Mouse (Mus musculus) lung, postnatal 25 days (tissue): ENCODE results near the gene B3gnt4.

Source experiments
- DNase-seq: peaks from one replicate; pipeline ENCODE4 v3.0.0; 2022; ENCODE audit warnings: low spot score

B3gnt4 gene

GRCm38 (mm10) chr5:123525916-123526495 lies 15.7 kb downstream of the B3gnt4 start:
- no peak for DNase-seq

GRCm38 (mm10) chr5:123528641-123529040 lies 18.4 kb downstream of the B3gnt4 start:
- no peak for DNase-seq

- DNase-seq = no peak
Measured at GRCm38 (mm10) chr5:123530056-123530455, 19.8 kb downstream of the B3gnt4 start.

- DNase-seq = no peak
Measured at GRCm38 (mm10) chr5:123533801-123534200, 23.5 kb downstream of the B3gnt4 start.

GRCm38 (mm10) chr5:123555693-123556092 lies 45.4 kb downstream of the B3gnt4 start:
- DNase-seq = no peak

GRCm38 (mm10) chr5:123556451-123556850 lies 46.2 kb downstream of the B3gnt4 start:
- no peak for DNase-seq

- DNase-seq = no peak
Measured at GRCm38 (mm10) chr5:123559588-123559987, 49.3 kb downstream of the B3gnt4 start.

GRCm38 (mm10) chr5:123561128-123561527 lies 50.9 kb downstream of the B3gnt4 start:
- DNase-seq = no peak
